Mouse (Mus musculus): ENCODE results near the gene Meig1.
A peak's percentile ranks its signal among the peaks of the same experiment; 100 is the strongest.
"Not testable (repeated sequence)": the region's sequence is repeated elsewhere in the genome, so short reads cannot be mapped to it uniquely, and the experiment has no call there.

Gene Meig1

DNA sequence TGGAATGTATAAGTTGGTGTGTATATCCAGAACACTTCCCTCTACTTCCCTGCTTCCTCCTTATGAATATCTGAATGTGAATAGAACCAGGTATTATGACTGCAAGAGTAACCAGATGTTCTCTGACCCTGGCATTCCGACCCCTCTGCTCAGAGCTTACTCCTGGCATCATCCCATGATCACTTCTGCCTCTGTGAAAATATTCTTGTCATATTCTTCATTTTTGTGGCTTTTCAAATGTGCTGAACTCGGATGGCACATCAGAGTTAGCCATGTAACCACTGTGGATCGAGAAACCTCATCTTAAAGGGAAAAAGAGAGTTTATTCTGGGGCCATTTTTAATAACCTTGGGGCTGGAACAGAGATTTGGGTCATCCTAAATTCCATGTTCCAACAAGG is at the start of gene Meig1:
Gene Meig1, minus strand, starts transcription at position 101 of the 400 bp plus-strand sequence.
- no peak for DNase-seq (ENCODE audit: extremely low read depth, low read depth, low spot score)

DNA sequence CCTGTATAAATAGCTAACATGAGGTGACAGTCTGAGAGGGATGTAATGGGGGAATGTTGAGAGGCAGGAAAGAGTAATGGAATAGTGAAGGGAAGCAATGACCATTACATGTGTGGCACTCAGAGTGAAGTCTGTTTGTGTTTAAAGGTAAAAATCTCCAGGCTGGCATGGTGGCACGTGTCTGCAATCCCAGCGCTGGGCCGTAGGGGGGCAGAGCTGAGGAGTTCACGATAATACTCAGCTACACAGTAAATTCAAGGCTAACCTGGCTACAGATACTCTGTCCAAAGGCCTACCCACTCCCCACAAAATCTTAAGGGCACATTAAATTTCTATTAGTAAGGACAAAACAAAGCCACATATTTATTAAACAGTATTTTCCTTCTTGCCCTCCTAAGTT is 34.1 kb upstream of the Meig1 start:
- DNase-seq (ENCODE audit: extremely low read depth, low read depth, low spot score): no peak

DNA sequence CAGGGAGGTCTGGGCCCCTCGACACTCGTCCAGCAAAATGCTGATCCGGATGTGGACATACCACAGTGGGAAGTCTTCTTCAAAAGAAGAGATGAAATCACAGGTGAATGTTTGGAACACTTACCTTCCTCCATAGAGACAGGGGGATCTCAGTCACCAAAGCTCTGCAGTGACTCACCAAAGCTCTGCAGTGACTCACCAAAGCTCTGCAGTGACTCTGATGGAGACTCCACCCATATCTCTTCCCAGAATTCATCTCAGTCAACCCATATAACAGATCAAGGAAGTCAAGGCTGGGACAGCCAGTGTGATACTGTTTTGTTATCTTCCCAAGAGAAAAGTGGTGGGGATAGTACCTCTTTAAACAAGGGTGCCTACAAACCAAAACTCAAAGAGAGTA is 30.6 kb upstream of the Meig1 start:
- no peak for DNase-seq (ENCODE audit: extremely low read depth, low read depth, low spot score)

DNA sequence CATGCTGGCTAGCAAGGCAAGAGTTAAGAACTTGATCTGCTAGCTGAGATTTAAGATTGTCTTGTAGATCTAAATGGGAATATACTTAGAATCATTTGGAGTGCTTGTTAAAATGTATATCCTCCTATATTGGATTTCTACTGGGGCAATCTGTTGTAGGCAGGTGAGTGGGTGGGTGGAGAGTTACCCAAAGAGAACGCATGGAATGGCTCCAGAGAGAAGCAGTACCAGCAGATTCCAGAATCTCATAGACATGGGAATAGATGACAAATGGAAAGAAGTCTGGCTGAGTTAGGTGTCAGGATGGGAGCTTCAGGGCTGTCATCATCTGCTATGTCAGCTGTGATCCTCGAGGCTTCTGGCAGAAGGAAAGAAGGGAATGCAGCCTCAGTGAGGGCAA is 27.0 kb upstream of the Meig1 start:
- no peak for DNase-seq (ENCODE audit: extremely low read depth, low read depth, low spot score)

DNA sequence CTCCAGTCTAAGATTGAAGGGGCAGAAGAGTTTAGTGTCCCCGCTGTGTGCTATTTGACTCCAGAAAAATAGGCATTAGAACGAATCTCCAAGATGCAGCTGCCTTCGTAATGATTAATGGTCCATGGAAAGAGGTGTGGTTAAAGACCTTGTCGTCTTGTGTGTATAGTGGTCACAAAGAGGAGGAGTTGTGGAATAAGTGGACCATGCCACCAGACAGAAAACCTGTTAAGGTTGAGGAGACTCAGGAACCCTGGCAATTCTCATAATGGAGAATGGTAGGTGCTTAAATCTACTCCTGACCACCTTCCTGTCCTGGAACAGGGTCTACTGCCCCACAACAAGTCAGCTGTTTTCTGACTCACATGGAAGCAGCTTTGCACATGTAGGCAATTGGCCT is 23.5 kb upstream of the Meig1 start:
- no peak for DNase-seq (ENCODE audit: extremely low read depth, low read depth, low spot score)

DNA sequence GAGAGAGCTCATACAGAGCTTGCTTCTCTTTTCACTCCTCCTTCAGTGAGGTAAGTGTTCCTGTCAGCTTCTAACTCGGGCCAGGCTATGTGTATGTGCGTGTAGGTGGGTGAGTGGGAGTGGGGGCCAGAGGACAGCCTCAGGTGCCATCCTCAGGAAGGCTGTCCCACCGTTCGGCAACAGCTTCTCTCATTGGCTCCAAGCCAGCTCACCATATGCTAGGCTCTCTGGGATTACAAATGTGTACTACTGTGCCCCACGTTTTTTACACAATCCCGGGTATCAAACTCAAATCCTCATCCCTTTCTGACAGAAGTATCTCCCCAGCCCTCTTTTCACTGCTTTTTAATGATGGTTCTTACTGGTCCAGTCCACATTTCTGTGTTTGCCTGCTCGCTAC is 21.8 kb upstream of the Meig1 start:
- no peak for DNase-seq (ENCODE audit: extremely low read depth, low read depth, low spot score)

DNA sequence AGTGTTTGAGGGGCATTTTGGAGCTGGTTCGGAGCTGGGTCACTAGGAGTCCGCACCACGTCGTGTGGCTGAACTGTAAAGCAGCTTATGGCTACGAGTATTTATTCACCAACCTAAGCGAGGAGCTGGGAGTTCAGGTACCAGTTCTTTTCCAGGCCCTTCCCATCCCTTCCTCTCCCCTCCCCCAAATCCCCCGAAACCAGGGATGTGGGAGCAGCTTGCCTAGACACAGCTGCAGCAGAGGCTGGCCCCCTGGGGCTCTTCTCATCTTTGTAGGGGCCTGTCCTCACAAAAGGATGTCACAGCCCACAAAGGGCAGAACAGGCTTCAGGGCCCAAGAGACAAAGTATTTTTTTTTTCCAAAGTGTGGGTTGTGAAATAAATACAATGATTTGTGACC is 15.5 kb upstream of the Meig1 start:
- DNase-seq (ENCODE audit: extremely low read depth, low read depth, low spot score): no peak

DNA sequence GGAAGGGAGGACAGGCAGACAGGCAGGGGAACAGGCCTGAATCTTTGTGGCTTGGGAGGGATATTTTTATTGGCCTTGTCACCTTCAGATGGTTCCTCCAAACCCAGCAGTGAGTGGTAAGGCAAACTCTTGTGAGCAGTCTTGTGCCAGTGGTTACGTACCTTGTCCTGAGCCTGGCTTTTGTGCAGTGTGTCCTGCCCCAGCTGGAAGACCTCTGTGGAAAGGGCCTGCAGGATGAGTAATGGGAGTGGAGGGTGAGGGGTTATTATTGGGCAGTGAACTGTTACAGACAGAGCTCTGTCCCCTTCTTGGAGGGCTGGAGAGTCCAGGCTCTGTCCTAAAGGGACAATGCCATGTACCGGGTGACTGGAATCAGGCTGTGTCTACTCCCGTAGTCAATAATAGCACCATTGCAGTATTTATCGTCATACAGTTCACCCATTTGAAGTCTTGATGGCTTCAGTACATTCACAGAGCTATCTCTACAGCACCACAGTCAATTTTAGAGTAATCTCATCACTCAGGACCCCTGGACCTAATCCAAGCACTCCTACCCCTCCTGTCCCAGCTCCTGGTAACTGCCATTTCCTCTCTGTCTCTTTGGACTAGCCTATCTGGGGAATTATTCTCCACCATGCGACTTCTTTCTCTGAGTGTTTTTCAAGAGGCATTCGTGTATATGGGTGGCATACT is 13.1 kb upstream of the Meig1 start:
- no peak for DNase-seq (ENCODE audit: extremely low read depth, low read depth, low spot score)

DNA sequence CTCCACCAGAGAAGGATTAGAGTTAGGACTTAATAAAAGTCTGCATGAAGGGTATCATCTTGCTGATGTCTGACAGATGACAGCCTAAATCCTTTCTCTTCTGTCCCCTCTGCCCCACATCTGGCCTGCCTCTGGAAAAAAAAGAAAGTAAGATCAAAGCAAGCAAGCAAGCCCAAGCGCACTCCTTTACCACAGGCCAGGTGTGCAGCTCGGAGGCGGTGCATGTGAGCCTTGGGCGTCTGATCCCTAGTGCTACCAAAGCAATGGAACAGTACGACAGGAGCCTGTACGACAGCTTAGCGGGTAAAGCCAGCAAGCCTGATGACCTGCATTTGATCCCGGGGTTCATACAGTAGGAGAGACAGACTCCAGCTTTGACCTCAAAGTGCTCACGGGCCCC is 8.5 kb upstream of the Meig1 start:
- DNase-seq (ENCODE audit: extremely low read depth, low read depth, low spot score): no peak

DNA sequence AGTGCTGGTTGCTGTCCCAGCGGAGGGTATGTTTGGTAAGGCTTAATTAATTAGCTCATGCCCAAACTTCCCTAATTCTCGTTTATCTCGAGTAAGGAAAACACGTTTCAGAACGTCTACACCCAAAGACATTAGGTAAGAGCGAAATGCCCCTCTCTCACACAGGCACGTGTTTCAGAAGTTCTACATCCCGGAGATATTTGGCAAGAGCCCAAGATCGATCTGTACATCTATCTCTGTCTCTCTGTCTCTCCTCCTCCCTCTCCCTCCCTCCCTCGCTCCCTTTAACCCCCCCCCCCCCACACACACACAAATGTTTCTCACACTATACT is 2.1 kb upstream of the Meig1 start:
- DNase-seq (ENCODE audit: extremely low read depth, low read depth, low spot score): no peak

DNA sequence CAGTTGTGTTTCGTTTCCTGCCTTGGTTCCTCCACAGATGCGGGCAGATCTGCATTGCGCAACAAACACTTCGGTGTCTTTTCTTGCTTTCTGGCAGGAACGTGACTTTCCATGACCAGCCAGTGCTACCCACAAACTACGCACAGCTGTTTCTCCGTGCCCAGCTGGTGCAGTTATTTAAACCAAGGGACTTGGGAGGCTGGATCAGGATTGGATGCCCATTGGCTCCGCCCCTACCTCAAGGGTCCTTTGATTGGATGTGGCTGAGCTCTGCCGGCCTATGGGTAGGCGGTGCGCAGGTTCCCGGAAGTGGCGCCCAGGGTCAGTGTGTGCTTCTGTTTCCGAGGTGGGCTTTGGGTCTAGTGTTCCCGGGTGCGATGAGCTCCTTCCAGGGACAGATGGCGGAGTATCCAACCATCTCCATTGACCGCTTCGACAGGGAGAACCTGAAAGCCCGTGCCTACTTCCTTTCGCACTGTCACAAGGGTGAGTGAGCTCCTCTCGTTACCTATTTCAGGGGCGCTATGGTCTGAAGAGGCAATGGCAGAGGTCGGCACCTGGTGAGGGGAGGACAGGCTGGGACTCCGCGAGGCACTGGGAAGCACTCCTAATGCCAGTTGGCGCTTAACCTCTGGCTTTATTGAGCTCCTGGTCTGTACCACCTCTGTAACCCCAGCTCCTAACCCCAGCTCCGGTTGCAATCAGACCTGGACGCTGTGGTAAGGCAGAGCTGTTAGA is 1.6 kb upstream of the Meig1 start, which contains the start of gene Dclre1c:
Gene Dclre1c, plus strand, starts transcription at position 291 of the 738 bp plus-strand sequence.
- peak; percentile 65 for DNase-seq (ENCODE audit: extremely low read depth, low read depth, low spot score)

DNA sequence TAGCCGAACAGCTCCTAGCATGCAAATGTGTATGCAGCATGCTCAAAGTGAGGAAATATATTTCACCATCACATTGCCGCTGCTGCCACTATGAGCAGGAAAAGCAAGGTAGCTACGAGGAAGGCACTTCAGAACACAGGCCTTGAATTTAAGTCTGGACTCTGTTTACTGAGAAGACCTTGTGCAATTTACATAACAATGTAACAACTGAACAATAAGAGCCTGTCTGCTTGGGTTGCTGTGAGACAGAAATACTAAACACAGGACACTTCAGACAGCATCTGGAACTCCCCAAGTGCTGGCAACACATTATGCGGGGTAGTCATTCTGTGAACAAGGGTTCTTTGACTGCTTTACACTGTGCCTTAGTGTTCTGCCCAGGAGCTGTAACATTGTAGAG is 2.3 kb downstream of the Meig1 start:
- no peak for DNase-seq (ENCODE audit: extremely low read depth, low read depth, low spot score)

DNA sequence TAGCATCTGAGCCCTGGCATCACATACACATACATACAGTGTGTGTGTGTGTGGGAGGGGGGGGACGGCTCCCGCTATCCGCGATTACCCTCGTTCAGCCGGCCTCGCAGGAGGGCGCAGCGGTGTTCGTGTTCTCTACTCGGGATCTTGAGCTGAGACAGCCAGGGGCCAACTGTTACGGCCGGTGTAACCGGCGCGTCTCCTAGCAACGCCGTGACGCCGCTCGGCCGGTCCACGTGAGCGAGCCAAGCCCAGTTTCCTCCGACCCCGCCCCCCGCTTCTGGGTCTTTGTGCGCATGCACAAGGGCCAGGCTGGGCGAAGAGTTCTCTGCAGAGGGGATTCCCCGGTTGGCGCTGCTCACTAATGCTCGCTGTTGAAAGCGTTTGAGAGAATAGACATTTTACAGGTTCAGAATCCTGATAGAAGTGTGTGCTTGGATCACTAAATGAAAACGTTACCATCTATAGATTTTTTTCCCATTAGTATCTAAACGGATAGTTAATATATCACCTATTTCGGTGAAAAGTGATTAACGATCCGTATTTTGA is 3.5 kb downstream of the Meig1 start:
- DNase-seq (ENCODE audit: extremely low read depth, low read depth, low spot score): no peak

DNA sequence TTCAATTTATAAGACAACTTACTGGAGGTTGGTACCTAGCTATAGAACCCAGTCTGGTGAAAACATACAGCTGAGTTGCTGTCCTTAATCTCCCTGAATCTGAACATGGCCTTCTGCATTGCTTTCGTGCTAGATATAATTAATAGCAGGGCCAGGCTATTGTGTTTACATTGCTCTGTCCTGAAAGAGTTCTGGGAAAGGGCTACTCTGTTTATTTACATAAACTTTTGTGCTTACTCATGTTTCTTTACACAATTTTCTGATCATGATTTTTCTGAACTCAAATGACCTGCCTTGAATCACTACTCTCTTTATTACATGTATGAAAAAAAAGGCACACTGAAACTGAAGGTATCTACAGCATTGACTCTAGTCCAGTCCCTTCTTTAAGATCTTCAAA is 6.8 kb downstream of the Meig1 start:
- no peak for DNase-seq (ENCODE audit: extremely low read depth, low read depth, low spot score)

DNA sequence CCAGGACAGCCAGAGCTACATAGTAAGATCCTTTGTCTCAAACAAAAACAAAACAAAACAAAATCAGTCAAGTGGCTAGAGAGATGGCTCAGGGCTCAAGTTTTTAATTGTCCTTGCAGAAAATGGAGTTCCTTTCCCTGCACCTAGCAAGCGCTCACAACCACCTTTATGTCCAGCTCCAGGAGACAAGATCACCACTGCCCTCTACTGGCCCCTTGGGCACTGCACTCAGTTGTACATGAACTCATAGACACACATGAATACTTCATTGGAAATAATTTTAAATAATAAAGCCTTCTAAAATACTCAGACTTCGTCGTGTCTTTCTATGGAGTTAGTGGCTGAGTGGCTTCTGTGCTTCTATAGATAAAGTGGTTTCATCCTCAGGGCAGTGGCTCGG is 8.2 kb downstream of the Meig1 start:
- no peak for DNase-seq (ENCODE audit: extremely low read depth, low read depth, low spot score)

DNA sequence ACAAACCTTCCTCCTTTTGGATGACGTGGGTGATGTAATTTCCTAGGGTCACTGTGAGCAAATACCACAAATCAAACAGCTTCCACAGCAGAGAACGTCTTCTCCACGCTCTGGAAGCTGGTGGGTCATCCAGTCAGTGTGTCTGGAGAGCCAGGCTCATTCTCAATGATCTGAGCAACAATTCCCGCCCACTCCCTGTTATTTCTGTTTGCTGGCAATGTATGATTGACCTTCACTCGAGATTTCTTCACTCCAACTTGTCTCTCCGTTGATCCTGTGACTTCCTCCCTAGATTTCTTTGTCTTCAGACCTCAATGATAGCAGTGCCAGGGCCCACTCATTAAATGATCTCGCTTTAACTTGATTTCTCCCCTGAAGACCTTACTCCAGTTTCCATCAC is 14.7 kb downstream of the Meig1 start:
- peak; percentile 92 for DNase-seq (ENCODE audit: extremely low read depth, low read depth, low spot score)

DNA sequence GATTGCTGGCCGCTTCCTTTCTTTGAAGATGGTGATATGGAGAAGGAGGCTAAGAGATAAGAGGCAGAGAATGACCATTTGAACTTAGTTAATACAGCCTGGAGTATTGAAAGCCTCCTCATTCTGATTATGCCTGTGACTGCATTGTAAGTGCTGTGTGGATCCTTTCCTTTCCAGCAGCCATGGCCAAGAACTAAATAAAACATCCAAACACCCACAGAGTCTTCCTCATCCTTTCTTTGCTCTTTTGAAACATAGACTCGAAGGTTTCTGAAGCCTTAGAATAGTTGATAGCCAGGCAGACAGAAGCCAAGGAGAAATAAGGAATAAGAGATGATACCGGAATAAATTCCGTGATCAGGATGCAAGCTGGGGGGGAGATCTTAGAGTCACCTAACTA is 16.5 kb downstream of the Meig1 start:
- no peak for DNase-seq (ENCODE audit: extremely low read depth, low read depth, low spot score)

DNA sequence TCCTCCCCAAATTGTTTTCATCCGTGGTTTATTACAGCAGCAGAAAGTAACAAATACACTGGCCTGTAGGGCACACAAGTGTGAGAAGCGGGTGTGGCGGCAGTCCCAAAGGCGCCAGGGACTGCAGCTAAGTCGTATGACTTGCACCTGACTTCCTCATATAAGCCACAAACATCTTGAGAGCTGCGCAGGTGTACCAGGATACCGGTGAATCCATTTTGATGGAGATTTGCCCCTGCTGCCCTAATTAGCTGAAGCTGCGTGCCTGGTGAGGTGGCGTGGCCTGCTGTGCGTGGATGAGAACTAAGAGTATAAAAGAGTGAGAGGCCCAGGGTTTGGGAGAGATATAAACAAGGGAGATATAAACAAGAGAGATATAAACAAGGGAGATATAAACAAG is 25.3 kb downstream of the Meig1 start, which contains the start of gene Olah:
Gene Olah, minus strand, starts transcription at position 101 of the 400 bp plus-strand sequence.
- DNase-seq (ENCODE audit: extremely low read depth, low read depth, low spot score): not testable (repeated sequence)

DNA sequence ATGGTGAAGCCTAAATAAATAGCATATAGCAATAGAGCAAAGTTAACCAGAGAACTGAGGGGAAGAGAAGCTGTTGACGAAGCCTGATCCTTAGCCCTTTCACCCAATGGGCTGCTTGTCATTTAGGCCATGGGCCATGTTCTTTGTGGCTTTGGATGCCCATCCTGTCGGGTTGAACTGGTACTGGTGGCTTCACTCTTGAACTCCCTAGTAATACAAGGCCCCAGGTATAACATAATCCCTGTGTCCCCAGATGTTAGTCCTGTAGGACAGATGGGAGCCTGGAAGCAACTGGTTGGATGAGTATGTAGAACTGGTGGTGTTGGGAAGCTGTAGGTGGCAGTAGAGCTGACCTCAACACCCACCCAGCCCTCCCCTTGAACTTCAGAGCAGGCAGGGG is 30.5 kb downstream of the Meig1 start:
- DNase-seq (ENCODE audit: extremely low read depth, low read depth, low spot score): peak; percentile 97

DNA sequence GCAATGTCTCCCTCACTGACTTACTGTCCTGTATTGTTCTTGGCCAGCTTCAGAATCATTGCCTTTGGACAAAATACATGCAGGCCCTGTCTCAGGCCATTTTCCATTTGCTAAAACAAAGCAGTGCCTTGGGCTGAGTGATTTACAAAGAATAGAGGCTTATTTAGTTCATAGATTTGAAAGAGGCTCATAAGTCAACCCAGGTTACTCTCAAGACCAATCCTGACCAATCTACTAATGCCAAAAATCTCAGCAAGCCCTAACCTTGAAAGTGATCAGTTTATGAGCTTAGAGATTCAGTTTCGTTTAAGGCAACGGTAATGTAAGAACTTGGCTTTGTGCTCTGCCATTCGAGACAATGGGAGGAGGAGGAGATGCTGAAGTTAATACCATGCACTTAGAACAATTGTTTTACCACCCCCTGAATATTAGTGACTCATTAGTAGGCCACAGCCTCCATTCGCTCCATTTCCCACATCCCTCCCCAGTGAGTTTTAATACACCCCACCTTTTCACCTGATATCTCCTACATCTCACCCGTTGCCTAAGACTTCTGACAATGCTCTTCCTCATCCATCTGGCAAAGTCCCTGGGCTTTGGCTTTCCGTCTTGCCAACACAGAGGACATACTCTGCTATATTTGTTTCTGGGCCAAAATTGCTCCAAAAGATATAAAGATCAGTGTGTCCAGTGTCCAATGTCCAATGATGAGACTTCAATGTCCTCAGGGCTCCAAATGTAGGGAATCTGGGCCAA is 35.2 kb downstream of the Meig1 start:
- DNase-seq (ENCODE audit: extremely low read depth, low read depth, low spot score): peak; percentile 99

DNA sequence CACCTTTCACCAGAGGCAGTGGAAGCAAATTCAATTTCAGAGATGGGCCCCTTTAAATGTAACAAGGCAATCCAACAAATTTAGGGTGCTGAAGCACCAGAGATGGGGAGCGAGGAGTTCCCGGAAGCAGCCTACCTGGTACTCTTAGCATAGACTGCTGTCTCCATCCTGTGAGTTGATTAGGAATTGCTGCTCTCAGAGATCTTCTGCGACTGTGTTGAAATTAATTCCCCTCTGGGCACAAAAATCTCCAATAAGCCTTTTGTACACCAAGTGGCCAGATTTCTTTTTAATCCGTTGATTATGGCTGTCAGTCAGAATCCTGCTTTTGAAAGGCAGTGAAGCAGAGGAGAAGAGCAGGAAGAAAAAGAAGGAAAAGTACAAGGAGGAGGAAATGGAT is 57.3 kb downstream of the Meig1 start:
- DNase-seq (ENCODE audit: extremely low read depth, low read depth, low spot score): no peak

DNA sequence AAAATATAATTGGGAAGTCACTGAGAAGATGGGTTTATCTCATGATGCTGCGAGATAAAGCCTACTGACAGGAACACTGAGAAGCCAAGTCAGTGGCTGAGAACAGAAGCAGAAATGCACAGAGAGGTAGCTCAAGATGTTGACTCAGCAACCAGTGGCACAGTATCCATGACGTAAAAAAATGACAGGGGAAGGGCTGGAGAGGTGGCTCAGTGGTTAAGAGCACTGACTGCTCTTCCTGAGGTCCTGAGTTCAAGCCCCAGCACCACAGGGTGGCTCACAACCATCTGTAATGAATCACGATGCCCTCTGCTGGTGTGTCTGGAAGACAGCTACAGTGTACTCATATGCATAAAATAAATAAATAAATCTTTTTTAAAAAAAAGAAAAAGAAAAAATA is 61.4 kb downstream of the Meig1 start:
- DNase-seq (ENCODE audit: extremely low read depth, low read depth, low spot score): no peak

Data from fat pad, adult 2 months (tissue).